Mouse (Mus musculus) cerebellum, adult 8-10 months (tissue): Measurements from ENCODE around the gene Tex50.

Experiments
- DNase-seq: peaks from one replicate; pipeline ENCODE4 v3.0.0; 2022

Gene Tex50

GRCm38 (mm10) chr1:161122661-161123418, 36.3 kb downstream of the Tex50 start:
- no peak for DNase-seq

DNA sequence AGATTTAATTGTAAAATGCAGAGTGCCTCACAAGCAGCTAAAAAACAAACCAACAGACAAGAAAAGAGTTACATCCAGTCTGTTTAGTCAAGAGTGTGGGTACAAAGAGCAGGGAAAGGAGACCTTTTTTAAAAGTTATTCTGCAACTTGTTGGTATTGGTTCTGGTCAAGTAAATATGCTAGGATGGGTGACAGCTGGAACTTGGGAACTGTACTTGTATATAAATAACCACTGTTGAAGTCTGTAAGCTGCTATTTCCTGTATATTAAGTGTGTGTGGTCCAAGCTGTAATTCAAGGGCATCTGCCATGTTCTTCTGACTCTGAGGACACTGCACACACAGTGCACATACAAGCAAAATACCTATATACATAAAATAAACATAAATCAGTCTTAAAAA, 44.5 kb downstream of the Tex50 start:
- no peak for DNase-seq

GRCm38 (mm10) chr1:161109216-161109615, 49.9 kb downstream of the Tex50 start:
- no peak for DNase-seq
